Mouse (Mus musculus): ENCODE results near the gene Hvcn1.

GRCm38 (mm10) chr5:122258027-122258741 is 51.6 kb downstream of the Hvcn1 start:
- TF ChIP-seq CTCF (IDR thresholded peaks at IDR 0.05; ENCODE audit: control insufficient read depth, insufficient read depth, low read length) = no peak
- no peak for TF ChIP-seq POLR2A (IDR thresholded peaks at IDR 0.05; ENCODE audit: borderline replicate concordance, control insufficient read depth, low read depth, low read length)
